Mouse (Mus musculus): ENCODE measurements around the gene Rcvrn. TPM values are rescaled to one million over a fixed set of nuclear protein-coding genes. Genes with fewer than 3 reads are reported as not detected.

Gene Rcvrn
- total RNA-seq, 2 experiments from 2014 or later, result 1.1 TPM

- intact Hi-C loops (cut with DNase I), result no loop called here
- DNase-seq (ENCODE audit: low spot score in 2 of 2), result no peak
Observed at GRCm38 (mm10) chr11:67733726-67734125, 38.6 kb downstream of the Rcvrn start.

- intact Hi-C loops (cut with DNase I), result no loop called here
Observed at GRCm38 (mm10) chr11:67734597-67734996, 39.5 kb downstream of the Rcvrn start.

GRCm38 (mm10) chr11:67738345-67738744, 43.2 kb downstream of the Rcvrn start:
- DNase-seq (ENCODE audit: low spot score in 2 of 2), result no peak
- intact Hi-C loops (cut with DNase I), result no loop called here

More at GRCm38 (mm10) chr11:67734597-67734996, 39.5 kb downstream of the Rcvrn start:
- DNase-seq (ENCODE audit: low spot score in 2 of 2), result peak in 1 of 2 experiments; percentile 84

- no peak for DNase-seq (ENCODE audit: low spot score in 2 of 2)
- intact Hi-C loops (cut with DNase I), result no loop called here
Observed at GRCm38 (mm10) chr11:67738846-67739490, 43.8 kb downstream of the Rcvrn start.

GRCm38 (mm10) chr11:67741569-67741968, 46.4 kb downstream of the Rcvrn start:
- intact Hi-C loops (cut with DNase I), result no loop called here
- no peak for DNase-seq (ENCODE audit: low spot score in 2 of 2)

Other genes with a start within 250 kb of the Rcvrn start
- gene Gas7, start 239.9 kb upstream of the Rcvrn start, total RNA-seq (2021), result 100 to 1,000 TPM; 544 to 566 TPM
- 1 to 10 TPM in 1 of 2 experiments, under 1 TPM in 1; 0.73 to 1.3 TPM for gene Glp2r, start 75.8 kb downstream of the Rcvrn start, total RNA-seq (2021)
- not detected for gene Gsg1l2, start 79.3 kb downstream of the Rcvrn start, total RNA-seq (2021)
- gene Dhrs7c, start 102.9 kb downstream of the Rcvrn start, total RNA-seq (2021), result under 1 TPM in 1 of 2 experiments, not detected in 1; 0.85 TPM
- gene Usp43, start 226.8 kb downstream of the Rcvrn start, total RNA-seq (2021), result 1 to 10 TPM; 4.0 to 7.6 TPM